Mouse (Mus musculus): ENCODE results near the gene Gm11563. TPM values are rescaled to one million over a fixed set of nuclear protein-coding genes. Genes with fewer than 3 reads are reported as not detected.
"Not testable (repeated sequence)": the region's sequence is repeated elsewhere in the genome, so short reads cannot be mapped to it uniquely, and the experiment has no call there.

Gene Gm11563
- not detected in 2 replicates for polyA plus RNA-seq (2012; rRNA removed)

- not testable (repeated sequence) for DNase-seq (ENCODE audit: low read depth)
Measured at GRCm38 (mm10) chr11:99658467-99659010, at the start of gene Gm11563. Gene Gm11563, minus strand, starts transcription at chr11:99658960.

DNA sequence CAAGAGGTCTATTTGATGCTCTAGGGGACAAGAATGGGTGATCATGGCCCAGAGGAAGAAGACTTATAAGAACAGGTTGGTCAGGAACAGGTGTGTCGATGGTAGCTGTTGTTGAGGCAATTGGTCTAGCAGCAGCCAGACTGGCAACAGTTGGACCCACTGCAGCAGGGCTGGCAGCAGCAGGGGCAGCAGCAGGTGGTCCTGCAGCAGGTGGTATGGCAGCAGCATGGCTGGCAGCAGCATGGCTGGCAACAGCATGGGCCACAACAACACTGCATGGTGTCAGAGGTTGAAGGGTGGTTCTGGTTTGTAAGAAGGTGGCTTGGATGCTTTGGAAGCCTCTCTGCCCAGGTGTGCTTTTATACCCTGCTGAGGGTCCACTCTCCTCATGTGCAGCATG is 31.7 kb upstream of the Gm11563 start, which contains the start of gene Gm14190:
TSS of gene Gm14190 (minus strand) at position 278 of the 400 bp plus-strand sequence.
- DNase-seq (ENCODE audit: low read depth): no peak

DNA sequence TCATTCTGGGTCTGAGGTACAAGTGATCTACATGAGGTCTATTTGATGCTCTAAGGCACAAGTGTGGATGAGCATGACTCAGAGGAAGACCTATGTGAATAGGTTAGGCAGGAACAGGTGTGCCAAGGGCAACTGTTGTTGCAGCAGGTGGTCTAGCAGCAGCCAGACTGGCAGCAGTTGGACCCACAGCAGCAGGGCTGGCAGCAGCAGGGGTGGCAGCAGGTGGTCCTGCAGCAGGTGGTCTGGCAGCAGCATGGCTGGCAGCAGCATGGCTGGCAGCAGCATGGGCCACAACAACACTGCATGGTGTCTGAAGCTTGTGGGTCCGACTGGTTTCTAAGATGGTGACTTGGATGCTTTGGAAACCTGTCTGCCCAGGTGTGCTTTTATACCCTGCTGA is 26.5 kb upstream of the Gm11563 start:
- DNase-seq (ENCODE audit: low read depth): not testable (repeated sequence)

- DNase-seq (ENCODE audit: low read depth): no peak
Measured at GRCm38 (mm10) chr11:99683481-99683880, 24.7 kb upstream of the Gm11563 start.

DNA sequence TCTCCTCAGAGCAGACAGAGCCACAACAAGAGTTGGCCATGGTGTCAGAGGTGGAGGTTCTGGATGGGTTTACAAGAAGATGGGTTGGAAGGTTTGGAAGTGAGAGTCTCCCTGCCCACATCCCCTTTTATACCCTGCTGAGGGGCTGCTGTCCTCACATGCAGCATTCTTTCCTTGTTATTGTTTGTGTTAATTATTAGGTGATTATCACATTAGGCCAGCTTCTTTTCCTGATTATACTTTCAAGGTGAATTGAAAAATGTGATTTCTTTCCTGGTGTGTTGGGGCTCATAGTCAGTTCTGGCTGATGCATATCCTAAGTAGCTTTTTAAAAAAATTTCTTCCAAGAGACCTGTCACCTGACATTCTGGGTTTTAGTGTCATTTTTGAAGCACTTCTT is 7.1 kb upstream of the Gm11563 start, which contains the start of gene Krtap4-6:
TSS of gene Krtap4-6 (minus strand) at position 101 of the 400 bp plus-strand sequence.
- no peak for DNase-seq (ENCODE audit: low read depth)

- DNase-seq (ENCODE audit: low read depth): no peak
Measured at GRCm38 (mm10) chr11:99662802-99663201, 4.0 kb upstream of the Gm11563 start.

DNA sequence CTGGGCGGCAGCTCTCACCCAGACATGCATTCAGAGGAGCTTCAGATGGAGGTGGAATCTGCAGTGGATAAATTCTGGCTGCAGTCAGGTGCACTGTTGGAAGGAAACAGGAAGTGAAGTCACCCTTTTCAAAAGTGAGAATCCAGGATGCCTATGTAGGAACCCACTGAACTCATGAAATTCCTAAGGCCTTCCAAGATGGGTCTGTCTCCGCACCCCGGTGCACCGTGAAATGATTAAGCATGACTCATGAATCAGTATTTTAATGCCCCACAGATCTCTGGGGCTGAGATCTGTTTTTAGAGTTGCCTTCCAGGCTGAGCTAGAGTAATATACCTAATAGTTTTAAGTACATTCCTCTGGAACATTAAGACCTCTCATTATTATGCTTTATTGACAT is 496 bp upstream of the Gm11563 start:
- DNase-seq (ENCODE audit: low read depth): no peak

DNA sequence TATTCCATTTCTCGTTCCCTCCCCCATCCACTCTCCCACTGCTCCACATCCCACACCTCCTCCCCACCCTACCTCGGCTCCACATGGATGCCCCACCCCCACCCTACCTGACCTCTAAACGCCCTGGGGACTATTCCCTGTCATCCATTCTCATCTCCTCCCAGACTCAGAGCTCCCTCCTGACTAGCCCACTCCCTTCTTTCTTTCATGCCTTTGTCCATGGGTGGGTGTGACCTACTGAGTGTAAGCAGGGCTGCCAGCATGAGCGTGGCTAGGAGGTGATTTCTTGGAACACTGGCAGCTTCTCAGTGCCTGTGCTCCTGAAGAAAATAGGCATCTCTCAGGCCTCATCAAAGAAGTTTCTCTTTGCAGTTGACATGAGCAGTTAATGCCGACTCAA is 1.7 kb downstream of the Gm11563 start:
- no peak for DNase-seq (ENCODE audit: low read depth)

DNA sequence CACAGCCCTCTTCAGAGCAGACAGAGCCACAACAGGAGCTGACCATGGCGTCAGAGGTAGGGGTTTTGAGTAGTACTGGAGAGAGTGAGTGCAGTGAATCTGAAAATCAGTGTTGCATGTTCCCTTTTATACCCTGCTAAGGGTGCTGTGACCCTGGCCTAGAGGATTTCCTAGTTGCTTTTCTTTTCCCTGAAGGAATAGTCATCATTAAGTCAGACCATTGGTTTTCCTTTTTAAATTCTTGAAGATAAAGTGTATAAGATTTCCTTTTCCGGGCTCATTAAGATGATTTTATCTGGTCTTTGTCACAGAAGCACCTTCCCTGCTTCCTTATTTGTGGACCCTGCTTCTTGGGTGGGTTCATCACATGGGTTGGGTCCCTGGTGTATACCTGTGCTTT is 8.6 kb downstream of the Gm11563 start, which contains the start of gene Gm11555:
TSS of gene Gm11555 (minus strand) at position 101 of the 400 bp plus-strand sequence.
- DNase-seq (ENCODE audit: low read depth): no peak

DNA sequence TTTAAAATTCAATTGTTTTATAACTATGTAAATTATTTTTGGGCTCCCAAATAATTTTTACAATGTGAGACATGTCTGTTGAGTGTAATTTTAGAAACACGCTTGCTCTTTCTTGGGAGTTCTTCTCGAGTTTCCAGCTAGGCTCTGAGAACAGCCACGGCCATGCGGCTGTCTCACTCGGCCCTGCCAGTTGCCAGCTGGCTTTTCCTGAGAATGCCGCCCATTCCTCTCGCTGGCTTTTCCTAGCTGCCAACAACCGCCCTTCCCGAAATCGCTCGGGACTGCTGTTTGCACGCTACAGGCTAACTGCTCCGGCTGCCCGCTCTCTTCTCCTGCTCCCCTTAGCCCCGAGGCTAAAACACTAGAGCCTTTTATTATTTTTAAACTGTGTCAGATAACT is 12.3 kb downstream of the Gm11563 start:
- DNase-seq (ENCODE audit: low read depth): no peak

GRCm38 (mm10) chr11:99644351-99644750 is 14.4 kb downstream of the Gm11563 start:
- DNase-seq (ENCODE audit: low read depth): no peak

DNA sequence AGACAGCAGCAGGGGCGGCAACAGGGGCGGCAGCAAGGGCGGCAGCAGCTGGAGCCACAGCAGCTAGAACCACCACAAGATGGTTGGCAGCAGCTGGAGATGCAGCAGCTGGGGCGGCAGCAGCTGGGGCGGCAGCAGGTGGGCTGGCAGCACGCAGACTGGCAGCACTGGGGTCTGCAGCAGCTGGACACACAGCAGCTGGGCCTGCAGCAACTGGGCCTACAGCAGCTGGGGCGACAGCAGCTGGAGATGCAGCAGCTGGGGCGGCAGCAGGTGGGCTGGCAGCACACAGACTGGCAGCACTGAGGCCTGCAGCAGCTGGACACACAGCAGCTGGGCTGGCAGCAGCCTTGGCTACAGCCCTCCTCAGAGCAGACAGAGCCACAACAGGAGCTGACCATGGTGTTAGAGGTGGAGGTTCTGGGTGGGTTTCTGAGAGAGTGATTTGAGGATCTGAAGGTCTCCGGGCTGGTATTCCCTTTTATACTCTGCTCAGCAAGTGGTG is 15.1 kb downstream of the Gm11563 start, which contains the start of gene Krtap4-7:
TSS of gene Krtap4-7 (minus strand) at position 455 of the 505 bp plus-strand sequence.
- DNase-seq (ENCODE audit: low read depth): not testable (repeated sequence)

DNA sequence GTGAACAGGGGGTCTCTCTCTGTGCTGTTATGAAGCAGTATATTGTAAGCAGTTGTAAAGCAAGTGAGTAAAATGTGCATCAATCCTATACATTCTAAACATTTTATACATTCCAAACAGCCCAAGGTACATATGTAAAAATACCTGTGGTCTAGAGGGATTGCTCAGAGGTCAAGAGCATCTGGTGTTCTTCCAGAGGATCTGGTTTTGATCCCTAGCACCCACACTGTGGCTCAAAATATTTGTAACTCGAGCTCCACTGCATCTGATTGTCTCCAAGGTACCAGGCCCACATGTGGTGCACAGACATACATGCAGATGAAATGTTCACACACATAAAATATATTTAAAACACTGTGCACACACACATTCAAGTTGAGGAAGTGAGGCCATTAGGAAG is 17.8 kb downstream of the Gm11563 start:
- DNase-seq (ENCODE audit: low read depth): no peak

GRCm38 (mm10) chr11:99637086-99637485 is 21.7 kb downstream of the Gm11563 start:
- DNase-seq (ENCODE audit: low read depth): no peak

DNA sequence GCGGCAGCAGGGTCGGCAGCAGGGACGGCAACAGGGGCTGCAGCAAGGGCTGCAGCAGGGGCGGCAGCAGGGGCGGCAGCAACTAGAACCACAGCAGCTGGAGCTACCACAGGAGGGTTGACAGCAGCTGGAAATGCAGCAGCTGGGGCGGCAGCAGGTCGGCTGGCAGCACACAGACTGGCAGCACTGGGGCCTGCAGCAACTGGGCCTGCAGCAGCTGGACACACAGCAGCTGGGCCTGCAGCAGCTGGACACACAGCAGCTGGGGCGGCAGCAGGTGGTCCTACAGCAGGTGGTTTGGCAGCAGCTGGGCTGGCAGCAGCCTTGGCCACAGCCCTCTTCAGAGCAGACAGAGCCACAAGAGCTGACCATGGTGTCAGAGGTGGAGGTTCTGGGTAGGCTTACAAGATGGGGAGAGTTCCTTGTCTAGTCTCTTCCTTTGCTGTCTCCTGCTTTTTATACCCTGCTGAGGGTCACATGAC is 24.1 kb downstream of the Gm11563 start, which contains the start of gene Krtap4-2:
TSS of gene Krtap4-2 (minus strand) at position 432 of the 482 bp plus-strand sequence.
- DNase-seq (ENCODE audit: low read depth): no peak

DNA sequence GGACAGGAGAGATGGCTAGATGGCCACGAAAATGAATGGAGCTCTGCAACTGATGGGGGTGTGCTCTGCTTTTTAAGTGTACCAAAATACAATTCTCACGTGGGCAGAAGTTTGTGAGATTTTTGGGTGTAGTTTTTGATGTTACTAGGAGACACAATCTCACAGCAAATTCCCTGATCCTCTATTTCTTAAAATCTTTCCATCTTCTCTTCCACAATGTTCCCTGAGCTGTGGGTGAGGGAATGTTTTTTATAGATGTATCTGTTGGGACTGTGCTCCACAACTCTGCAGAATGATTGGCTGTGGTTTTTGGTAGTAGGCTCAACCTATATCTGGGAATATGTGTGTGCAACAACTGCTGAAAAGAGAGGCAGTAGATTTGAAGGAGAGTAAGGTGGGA is 25.5 kb downstream of the Gm11563 start:
- DNase-seq (ENCODE audit: low read depth): no peak

DNA sequence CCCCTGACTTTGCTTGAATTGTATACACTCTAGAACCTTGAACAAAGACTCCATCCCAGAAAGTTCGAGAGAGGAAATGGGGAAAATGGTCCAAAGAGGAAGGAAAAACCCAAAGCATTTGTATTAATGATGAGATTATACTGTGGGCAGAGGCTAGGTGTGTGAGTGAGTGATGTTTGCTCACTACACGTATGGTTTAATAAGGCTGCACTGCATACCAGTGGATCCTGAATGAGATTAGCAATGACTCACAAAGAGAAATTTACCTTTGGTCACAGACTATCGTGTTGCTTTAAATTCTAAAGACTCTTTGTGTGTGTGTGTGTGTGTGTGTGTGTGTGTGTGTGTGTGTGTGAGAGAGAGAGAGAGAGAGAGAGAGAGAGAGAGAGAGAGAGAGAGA is 27.9 kb downstream of the Gm11563 start:
- DNase-seq (ENCODE audit: low read depth): no peak

DNA sequence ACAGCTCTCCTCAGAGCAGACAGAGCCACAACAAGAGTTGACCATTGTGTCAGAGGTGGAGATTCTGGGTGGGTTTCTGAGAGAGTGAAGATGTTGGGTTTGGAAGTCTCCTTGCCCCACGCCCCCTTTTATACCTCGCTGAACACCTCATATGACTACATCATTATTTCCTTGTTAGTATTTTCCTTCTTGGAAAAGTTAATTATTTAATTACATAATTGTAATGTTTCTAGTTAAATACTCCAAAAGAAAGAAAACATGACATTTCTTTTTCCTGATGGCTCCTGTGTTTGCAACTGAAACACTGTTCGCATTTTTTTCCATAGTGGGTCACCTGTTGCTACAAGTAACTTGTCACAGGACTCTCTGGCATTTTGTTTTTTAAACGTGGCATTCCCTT is 30.6 kb downstream of the Gm11563 start, which contains the start of gene Krtap4-1:
TSS of gene Krtap4-1 (minus strand) at position 101 of the 400 bp plus-strand sequence.
- no peak for DNase-seq (ENCODE audit: low read depth)

- DNase-seq (ENCODE audit: low read depth): no peak
Measured at GRCm38 (mm10) chr11:99620335-99620734, 38.4 kb downstream of the Gm11563 start, which contains the start of gene Gm11562. Gene Gm11562, minus strand, starts transcription at chr11:99620435.

DNA sequence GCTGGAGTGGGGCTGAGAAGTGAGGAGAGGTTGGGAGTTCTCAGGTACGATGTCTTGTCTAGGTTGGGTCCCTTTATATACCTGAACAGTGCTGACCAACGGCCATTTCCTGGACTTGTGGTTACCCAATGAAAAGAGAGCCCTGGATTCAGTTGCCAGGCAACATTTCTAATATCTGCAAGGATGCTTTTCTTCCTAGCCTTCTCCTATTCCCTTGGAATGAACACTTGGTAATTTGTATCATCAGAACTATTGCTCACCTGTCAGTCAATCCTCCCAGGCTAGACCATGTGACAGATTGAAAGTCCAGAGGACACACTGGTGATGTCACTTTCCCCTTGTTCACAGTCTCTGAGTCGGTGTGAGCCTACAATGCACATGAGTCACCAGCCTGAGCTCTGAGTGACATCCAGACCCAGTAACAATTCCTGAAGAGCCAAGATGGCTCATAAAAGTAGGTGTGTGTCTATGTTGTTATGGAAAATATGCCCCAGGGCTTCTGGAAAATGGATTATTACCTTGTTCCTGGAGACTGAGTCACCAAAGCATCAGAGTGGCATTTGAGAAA is 43.9 kb downstream of the Gm11563 start, which contains the start of gene Krtap2-4:
TSS of gene Krtap2-4 (minus strand) at position 51 of the 568 bp plus-strand sequence.
- DNase-seq (ENCODE audit: low read depth): no peak

DNA sequence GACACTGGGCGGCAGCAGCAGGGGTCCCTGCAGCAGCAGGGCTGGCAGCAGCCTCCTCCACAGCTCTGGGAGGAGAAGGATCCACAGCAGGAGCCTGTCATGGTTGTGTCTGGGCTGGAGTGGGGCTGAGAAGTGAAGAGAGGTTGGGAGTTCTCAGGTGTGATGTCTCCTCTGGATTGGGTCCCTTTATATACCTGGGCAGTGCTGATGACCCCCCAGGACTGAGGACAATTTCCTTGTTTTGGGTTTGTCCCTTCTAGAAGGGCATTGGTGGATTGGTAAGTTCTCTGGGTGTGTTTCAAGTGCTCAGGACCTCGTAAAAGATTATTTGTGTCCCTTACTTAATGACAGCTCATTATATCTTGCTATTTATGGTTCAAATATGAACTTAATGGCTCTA is 48.7 kb downstream of the Gm11563 start, which contains the start of gene Gm11937:
TSS of gene Gm11937 (minus strand) at position 101 of the 400 bp plus-strand sequence.
- DNase-seq (ENCODE audit: low read depth): not testable (repeated sequence)

DNA sequence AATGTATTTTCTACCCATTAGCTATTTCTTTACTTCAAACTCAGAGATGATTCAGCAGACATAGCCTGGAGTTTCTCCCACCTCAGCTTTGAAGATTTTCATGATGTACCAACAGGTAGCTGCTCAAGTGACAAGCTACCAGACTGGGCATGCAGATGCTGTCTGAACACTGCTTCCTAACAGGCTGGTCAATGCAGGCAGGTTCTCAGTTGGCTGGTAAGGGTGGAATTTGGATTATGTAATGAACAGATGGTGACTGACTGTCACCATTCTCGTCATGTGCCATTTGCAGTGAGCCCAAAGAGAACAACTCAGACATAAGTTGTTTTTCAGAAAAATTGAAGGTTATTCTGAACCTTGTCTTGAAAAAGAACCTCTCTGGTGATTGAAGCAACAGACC is 49.6 kb downstream of the Gm11563 start:
- no peak for DNase-seq (ENCODE audit: low read depth)
